Mouse (Mus musculus) adipocyte (in vitro differentiated cells): ENCODE data around the gene Cdc42se1.

Experiments
- DNase-seq: peaks from one replicate; pipeline ENCODE4 v3.0.0-alpha.2; 2016; ENCODE audit warnings: low spot score

Gene Cdc42se1

GRCm38 (mm10) chr3:95284501-95285281 lies 56.2 kb downstream of the Cdc42se1 start:
- no peak for DNase-seq

GRCm38 (mm10) chr3:95285390-95285789 lies 56.9 kb downstream of the Cdc42se1 start:
- DNase-seq, result no peak
